Mouse (Mus musculus): ENCODE results near the gene Ttll3.

The Ttll3 gene

DNA sequence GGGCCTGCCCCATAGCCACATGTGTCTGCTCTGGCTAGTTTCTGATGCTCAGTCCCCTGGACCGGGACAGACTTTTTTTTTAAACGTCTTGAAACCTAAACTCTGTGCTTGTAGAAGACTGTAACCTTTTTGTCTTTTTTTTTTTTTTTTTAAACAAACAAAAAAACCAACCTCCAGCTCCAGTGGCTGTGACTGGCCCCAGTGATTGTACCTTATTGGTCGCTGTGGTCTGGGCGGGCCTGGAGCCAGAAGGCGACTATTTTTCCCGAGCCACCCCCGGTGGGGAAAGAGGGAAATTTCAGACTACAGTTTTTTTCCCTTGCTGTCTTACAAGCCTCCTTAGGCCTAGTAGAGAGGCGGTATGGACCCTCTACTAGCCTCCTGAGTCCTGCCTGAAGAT, at the start of gene Ttll3:
Gene Ttll3, plus strand, starts transcription at position 301 of the 400 bp plus-strand sequence.
- DNase-seq (ENCODE audit: low read depth in 2 of 2, low spot score in 2 of 2): no peak

DNA sequence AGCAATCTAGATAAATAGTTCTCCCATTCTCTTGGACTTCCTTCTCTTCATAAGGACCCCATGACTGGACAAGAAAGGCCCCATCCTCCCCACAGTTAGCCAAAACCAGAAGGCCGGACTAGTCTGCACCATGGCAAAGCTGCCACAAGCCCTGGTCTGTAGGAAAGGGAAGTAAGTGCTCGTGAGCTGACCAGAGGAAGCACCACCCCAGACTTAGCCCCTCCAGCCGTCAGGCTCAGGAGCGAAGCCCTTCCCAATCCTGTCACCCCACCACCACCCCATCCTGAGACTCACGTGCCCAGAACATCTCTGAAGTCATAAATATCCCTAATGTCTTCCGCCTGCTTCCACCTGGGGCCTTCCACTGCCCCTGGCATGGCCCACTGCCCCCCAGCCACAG, 47.5 kb upstream of the Ttll3 start:
- no peak for DNase-seq (ENCODE audit: low read depth in 2 of 2, low spot score in 2 of 2)

DNA sequence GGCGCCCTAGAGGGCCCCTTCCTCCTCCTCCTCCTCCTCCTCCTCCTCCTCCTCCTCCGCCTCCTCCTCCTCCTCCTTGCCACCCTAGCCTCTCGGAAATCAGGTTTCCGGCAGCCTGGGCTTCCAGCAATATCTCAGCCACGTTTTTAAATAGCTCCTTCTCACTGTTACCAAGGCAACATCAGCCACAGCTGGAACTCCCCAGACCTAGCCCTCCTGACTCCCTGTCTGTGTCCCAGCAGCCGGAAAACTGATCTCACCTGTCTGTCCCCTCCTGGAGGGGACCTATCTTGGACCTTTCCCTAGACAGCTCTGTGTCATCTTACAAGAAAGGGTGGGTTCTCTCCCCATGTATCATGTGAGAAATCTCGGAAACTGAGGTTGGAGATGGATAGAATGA, 46.8 kb upstream of the Ttll3 start:
- DNase-seq (ENCODE audit: low read depth in 2 of 2, low spot score in 2 of 2): no peak

DNA sequence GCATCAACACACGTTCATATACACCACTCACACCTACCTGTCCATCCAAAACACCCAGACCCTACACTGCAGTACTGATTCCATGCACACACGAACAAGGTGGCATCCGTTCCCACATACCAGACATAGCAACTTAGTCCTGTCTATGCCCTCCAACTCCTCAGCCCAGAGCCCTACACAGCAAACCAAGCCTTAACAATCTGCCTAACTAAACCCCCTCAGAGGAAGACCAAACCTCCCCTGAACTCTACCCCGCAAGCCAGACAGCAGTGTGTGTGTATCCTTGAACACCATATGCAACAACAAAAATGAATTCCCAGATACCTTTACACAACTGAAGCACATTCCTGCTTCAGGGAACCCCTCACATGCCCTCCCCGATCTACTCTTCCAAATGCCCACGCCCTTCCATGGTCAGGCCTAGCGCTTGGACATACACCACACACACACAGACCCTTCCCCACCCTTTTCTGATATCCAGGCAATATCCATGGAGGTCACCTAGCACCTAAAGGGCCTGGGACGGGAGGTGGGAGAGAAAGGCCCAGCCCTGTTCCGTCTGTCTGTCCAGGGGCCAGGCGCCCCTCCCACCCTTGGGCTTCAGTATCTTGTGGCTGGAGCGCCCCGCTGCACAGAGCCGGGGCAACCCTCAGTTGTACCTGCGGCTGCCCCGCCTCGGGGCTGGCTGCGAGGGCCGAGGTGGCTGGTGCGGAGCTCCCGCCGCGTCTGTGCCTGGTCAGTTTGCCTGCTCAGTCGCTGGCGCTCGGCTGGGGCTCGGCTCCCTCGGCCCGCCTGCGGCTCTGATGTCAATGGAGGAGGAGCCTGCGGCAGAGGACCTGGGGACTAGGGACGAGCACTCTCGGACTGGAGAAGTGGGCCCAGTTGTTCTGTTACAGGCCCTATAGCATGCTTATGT, 45.6 kb upstream of the Ttll3 start, which contains the start of gene Camk1:
Gene Camk1, minus strand, starts transcription at position 808 of the 916 bp plus-strand sequence.
- no peak for DNase-seq (ENCODE audit: low read depth in 2 of 2, low spot score in 2 of 2)

DNA sequence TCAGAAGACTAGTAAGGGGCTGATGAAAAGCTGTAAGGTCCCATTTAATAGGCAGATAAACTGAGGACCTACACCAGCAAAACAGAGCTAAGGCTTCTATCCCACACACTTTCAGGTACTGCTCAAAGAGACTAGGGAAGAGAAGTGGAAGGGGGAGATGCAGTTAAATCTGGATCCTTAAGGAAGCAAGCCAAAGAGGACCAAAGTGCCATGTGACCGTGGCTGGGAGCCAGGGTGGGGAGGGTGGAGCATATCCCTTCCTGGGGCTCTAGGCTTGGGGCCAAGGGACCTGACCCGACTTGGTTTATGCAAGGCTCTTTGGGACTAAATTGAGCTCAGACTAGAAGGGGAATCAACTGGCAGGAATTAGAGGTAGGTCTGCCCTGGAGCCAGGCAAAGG, 44.7 kb upstream of the Ttll3 start:
- no peak for DNase-seq (ENCODE audit: low read depth in 2 of 2, low spot score in 2 of 2)

DNA sequence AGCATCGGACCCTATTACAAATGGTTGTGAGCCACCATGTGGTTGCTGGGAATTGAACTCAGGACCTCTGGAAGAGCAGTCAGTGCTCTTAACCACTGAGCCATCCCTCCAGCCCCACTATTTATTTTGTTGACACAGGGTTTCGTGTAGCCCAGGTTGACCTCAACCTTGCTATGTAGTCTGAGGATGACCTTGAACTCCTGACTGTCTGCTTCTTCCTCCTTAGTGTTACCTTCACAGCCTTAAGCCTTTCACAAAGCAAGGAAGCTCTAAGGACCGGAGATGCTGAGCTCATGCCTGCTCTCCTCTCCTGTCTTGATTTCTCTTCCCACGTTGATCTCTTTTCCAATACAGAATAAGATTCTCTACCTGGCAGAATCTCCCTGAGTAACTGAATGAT, 42.2 kb upstream of the Ttll3 start:
- DNase-seq (ENCODE audit: low read depth in 2 of 2, low spot score in 2 of 2): no peak

DNA sequence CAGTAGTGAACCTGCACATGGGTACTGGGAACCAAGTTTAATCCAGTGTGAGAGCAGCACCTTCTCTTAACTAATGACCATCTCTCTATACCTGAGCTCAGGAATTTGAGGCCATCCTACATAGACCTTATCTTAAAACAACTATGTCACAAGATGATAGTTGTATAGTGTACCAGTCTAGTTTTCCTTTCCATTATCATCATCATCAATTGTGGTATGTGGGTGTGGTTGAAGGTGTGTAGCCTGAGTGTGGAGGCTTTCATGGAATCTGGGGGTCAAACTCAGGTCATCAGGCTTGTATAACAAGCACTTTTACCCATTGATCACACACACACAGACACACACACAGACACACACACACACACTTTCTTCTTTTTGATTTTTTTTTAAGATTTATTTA, 38.5 kb upstream of the Ttll3 start:
- no peak for DNase-seq (ENCODE audit: low read depth in 2 of 2, low spot score in 2 of 2)

DNA sequence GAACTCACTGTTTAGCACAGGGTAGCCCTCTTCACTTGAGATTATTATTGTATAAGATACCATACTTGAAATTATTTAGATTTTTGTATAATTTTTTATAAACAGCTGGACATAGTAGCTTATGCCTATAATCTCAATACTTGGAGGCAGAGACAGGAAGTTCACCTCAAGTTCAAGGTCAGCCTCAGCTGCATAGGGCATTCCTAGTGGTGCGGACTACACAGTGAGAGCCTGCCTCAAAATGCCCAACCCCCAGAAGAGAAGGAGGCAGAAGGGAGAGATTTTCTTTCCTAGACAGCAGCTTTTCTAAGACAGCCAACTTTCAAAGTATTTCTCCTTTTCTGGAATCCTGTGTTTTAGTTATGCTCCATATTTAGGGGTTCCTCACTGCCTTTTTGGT, 37.9 kb upstream of the Ttll3 start:
- no peak for DNase-seq (ENCODE audit: low read depth in 2 of 2, low spot score in 2 of 2)

DNA sequence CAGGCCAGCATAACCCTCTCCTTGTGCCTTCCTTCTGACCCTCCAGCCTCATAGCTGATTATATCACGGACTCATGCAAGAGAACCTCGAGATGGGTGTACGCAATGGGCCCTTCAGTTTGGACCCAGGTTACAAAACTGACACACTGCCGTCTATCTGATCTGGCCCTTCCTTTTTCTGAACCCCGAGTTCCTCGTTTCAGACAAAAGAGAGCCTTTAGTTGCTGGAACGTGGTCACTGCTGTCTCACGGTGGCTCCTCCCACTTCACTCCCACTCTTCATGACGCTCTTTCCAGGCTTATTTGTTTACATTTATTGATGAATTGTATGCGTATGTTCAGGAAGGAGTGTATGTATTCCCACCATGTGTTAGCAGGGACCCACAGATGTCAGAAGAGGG, 37.4 kb upstream of the Ttll3 start:
- DNase-seq (ENCODE audit: low read depth in 2 of 2, low spot score in 2 of 2): no peak

DNA sequence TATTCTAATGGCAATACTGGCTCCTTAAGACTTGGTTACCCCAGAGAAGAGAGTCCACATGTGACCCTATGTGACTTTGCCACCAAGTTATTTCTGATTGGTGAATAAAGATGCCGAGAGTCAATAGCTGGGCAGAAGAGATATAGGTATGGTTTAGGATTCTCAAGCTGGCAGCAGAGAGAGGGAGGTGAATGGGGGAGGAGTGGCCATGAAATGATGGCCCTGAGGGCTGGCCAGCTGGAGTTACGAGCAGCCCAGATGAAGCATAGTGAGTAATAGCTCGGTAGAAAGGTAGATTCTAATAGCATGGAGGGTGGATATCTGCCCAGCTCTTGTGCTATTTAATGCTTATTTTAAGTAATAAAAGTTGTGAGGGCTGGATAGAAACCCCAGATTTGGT, 36.2 kb upstream of the Ttll3 start:
- DNase-seq (ENCODE audit: low read depth in 2 of 2, low spot score in 2 of 2): no peak

DNA sequence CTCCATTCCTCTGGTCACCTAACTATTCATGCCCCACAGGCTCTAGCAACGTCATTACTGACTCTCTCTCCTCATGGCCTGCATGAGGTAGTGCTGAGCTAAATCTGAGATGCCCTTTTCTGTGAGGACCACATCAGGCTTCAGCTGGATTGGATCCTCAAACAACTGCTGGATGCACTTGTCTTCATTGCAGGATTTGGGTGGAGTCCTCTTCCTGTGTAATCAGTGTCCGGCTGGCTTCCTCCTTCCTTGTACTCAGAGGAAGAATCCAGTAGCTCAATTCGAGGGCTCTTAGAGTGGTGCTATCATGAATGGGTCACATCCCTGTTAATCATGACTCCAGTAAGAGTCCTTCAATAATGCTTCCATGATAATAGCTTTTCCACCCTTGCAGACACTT, 35.4 kb upstream of the Ttll3 start:
- no peak for DNase-seq (ENCODE audit: low read depth in 2 of 2, low spot score in 2 of 2)

DNA sequence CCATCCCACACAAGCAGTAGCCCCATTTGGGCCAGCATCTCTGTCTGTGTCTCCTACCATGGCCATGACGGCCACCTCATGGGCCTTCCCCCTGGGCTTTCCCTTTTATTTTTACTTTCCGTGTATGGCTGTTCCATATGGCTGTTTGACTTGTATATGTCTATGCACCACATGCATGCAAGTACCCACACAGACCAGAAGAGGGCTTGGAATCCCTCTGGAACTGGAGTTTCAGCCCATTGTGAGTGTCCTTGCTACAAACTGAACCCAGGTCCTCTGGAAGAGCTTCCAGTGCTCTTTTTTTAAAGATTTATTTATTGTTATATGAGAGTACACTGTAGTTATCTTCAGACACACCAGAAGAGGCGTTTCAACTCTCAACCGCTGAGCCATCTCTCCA, 27.6 kb upstream of the Ttll3 start:
- no peak for DNase-seq (ENCODE audit: low read depth in 2 of 2, low spot score in 2 of 2)

DNA sequence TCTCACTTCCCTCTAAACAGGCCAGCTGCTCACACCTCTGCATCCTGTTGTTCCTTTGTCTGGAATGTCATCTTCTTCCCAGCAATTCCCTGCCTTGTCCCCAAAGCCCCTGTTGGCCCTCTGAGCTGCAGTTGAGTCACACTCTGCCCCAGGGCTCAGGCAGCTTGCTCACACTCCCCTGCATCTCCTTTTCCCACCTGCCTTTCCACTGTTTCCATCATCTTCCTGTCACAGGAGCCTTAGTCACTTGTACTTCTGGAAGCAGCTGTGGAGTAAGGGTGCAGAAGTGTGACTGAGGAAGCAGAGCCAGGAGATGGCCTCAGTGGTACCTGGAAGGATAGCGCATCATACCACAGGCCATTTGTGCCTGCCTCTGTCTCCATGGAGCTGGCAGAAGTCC, 26.8 kb upstream of the Ttll3 start:
- no peak for DNase-seq (ENCODE audit: low read depth in 2 of 2, low spot score in 2 of 2)

DNA sequence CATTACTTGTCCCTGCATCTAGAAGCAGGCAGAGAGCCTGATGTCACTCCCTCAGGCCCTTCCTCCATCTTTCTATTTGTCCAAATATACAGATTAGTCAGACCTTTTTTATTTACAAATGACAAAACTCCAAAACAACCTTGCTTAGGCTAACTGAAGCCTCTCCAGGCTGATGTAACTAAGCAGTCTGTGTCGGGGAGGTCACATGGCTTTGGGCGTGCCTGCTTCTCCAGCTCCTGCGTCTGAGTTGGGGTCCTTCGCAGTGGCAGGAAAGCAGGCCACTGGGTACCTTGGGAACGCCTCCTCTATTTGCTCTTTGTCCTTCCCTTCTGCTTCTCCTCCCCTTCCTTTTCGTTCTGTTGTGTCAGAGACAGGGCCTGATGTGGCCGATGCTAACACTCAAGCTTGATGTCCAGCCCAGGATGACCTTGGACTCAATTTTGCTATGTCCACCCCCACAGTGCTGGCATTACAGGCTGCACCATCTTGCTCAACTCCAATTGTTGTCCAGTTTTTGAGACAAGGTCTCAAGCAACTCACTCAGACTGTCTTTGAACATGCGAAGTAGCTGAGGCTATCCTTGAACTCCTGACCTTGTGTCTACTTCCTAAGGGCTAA, 24.4 kb upstream of the Ttll3 start:
- no peak for DNase-seq (ENCODE audit: low read depth in 2 of 2, low spot score in 2 of 2)

DNA sequence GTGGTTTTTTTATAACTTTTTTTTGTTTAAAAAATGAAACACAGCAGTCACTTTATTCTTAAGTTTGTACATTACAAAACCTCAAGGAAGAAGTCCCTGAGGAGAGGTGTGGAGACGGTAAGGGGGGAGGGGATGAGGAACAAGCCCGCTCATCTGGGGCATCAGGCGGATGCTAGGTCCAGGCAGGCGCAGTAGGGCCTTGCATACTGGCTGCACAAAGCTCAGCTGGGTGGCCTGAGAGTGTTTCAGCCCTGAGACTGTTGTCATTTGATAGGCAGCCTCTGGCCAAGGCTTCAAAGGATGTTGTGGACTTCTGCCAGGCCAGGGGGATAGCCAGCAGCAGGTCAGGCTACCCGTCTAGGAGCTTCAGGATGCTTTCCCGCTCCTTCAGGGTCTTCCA, 22.4 kb upstream of the Ttll3 start:
- no peak for DNase-seq (ENCODE audit: low read depth in 2 of 2, low spot score in 2 of 2)

DNA sequence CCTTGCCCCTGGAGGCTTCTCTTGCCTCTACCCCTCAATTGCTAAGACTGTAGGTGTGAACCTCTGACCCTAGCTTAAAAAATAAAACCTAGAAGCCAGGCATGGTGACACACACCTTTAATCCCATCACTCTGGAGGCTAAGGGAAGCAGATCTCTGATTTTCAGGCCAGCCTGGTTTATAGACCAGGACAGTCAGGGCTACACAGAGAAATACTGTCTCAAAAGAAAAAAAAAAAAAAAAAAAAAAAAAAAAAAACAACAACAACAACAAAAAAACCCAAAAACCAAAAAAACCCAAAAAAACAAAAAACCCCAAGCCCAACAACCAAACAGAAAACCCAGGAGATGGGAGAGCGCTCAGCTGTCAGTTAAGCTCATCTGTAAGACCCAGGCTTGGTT, 21.5 kb upstream of the Ttll3 start:
- DNase-seq (ENCODE audit: low read depth in 2 of 2, low spot score in 2 of 2): no peak

DNA sequence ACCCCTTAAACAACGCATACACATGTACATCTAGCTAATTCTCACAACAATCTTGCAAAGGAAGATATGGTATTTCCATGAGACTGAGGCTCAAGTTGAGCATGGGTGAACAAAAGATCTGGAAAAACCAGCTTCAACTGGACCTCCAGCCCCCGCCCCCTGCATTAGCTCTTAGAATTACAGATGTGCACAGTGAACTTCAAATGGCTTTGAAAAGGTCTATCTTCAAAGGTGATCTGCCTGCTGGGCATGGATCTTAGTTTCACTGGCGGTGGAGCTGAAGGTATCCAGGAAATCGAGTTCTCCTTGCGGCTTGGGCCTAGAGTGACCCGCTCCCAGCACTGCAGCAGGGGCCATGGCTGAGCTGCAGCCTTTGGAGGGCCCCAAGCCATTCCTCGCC, 20.9 kb upstream of the Ttll3 start:
- DNase-seq (ENCODE audit: low read depth in 2 of 2, low spot score in 2 of 2): no peak

DNA sequence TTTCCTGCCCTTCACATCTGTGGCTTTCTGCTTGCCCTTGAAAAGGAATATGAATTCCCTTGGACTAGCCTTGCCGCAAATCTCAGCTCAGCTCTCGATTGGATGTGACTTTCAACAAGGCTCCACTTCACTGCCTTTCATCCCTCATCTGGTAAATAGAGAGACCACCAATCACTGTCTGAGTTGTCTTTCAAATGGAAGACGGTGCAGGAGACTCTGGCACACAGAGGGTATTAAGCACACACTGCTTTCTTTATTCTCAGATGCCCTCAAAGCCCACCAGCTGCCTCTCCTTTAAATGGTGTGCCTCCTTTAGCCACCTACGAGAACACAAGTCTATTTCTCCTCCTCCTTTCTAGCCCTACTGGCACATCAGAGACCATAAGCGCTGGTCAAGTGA, 20.5 kb upstream of the Ttll3 start:
- DNase-seq (ENCODE audit: low read depth in 2 of 2, low spot score in 2 of 2): no peak

DNA sequence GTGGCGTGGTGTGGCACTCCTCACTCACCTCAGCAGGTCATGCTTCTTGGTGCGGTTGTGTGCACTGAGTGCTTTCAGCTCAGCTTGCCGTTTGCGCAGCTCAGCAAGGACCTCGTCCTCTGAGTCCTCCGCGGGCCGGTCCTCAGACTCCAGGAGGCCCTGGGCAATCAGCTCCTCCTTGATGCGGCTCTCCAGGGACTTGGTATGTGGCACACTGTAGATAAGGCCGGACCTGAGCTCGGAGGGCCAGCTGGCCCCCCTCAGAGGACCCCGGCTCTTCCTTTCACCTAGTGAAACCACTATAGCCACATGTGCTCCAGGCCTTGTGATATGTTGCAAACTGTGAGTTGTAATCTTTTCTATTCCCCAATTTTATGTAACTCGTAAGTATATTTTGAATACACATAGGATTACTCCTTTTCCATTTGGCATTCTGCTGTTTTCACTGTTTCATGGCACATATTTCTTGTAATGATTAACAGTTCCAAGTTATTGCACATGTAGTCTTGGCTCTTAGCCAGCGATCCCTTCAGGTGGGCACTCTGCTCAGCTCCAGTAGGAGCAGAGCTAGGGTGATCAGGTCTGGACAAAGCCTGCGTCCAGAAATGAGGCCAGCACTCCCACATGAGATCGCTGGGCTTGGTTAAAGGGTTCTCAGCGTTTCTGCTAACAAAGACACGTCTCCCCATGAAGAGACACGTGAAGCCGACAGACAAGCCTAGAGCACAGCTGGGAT, 18.7 kb upstream of the Ttll3 start:
- DNase-seq (ENCODE audit: low read depth in 2 of 2, low spot score in 2 of 2): no peak

DNA sequence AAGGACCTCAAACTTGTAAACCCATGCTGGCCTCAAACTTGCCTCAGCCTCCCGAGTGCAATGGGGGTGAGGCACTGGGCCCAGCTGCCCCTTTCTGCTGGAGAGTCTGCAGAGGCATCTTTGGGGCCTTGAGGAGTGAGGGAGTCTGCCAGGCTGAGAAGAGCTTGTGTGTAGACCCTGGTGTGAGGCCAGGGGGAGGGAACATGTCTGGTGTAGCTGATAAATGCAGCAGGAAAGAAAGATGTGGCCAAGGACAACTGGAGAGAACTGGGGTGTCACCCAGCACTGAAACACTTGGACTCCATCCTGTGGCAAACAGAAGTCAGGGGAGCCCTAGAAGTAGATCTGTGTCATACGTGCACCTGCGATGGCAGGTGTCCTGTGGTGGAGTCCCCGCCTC, 15.6 kb upstream of the Ttll3 start:
- no peak for DNase-seq (ENCODE audit: low read depth in 2 of 2, low spot score in 2 of 2)

DNA sequence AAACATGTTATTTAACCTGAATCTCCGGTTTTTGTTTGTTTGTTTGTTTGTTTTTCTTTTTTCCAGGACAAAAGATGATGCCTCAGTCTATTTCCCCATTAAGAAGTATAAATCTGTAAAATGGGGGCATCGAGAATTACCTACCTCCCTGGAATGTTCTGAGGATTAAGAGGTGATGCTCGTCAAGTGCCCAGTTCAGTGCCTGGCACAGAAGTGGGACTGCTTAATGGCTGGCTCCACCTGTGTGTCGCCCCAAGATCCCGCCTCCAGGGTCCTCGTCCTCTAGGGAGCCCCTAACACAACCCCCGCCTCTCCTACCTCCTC, 11.9 kb upstream of the Ttll3 start:
- no peak for DNase-seq (ENCODE audit: low read depth in 2 of 2, low spot score in 2 of 2)

Data from CD8-positive naive resting alpha-beta T cell, adult 2 months (primary cell).